Mouse (Mus musculus): ENCODE results near the gene Flrt3. TPM values are rescaled to one million over a fixed set of nuclear protein-coding genes. Genes with fewer than 3 reads are reported as not detected.
A peak's percentile ranks its signal among the peaks of the same experiment; 100 is the strongest.

The Flrt3 gene
- polyA plus RNA-seq, 1 experiment from 2014 or later = 18.2 TPM

DNA sequence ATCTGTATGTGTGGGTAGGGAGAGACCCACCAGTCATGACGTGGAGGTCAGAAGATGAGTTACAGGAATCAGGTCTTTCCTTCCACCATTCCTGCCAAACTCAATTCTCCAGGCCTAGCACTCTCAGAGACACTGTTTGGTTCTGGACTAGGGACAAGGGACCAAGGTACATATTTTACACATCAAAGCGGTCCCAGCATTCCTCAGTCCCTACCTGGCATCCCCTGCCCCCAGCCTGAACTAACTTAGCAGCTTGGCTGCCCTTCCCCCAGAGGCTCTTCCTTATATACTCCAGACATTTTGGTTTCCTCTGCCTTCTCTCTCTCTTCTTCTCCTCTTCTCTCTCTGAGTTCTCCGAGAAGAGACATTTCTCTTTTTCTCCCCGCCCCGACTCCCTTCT is 2.2 kb upstream of the Flrt3 start:
- Histone ChIP-seq H3K9ac (no peak overlapping the region), H3K27me3 (replicated peaks) (no peaks in the 10 kb centered on the region), H3K27ac (no peak overlapping the region), H3K36me3 (no peaks in the 10 kb centered on the region), H3K4me3 (replicated peaks) (no peak overlapping the region), H3K4me1 (no peaks in the 10 kb centered on the region), H3K9me3 (no peaks in the 10 kb centered on the region), H3K4me2 (no peak overlapping the region)
- ATAC-seq (ENCODE audit: insufficient read depth, low FRiP score, low read depth) = no peak
- whole genome bisulfite sequencing = 88% methylated on average over 5 of the region's 5 CpGs

DNA sequence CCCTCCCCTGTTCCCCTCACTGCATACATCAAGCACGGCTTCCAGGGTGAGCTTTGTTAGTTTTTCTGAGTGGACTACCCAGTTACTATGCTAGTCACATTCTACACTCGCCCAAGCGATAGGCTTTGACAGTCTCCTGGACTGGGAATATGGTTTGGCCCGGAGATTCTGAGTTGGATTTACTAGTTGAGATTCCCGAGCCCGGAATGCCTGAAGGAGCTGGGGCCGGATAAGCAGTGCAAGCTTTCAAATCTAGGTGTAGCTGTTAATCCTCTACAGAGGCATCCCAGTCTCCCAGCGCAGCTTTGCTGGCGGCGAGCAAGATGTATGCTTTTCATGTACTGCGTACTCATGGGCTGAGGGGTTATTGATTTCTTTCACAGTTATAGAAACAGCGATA is 812 bp downstream of the Flrt3 start:
- H3K9me3 ChIP-seq = no peaks in the 10 kb centered on the region
- WGBS = 2% methylated on average over 12 of the region's 12 CpGs
- peak overlapping the region; percentile 58 for H3K4me3 ChIP-seq (replicated peaks)
- no peaks in the 10 kb centered on the region for H3K4me1 ChIP-seq
- H3K27me3 ChIP-seq (replicated peaks) = no peaks in the 10 kb centered on the region
- H3K9ac ChIP-seq = peak overlapping the region; percentile 50
- peak overlapping the region; percentile 63 for H3K4me2 ChIP-seq
- no peaks in the 10 kb centered on the region for H3K36me3 ChIP-seq
- H3K27ac ChIP-seq = peak overlapping the region; percentile 80
- no peak for ATAC-seq (ENCODE audit: insufficient read depth, low FRiP score, low read depth)

DNA sequence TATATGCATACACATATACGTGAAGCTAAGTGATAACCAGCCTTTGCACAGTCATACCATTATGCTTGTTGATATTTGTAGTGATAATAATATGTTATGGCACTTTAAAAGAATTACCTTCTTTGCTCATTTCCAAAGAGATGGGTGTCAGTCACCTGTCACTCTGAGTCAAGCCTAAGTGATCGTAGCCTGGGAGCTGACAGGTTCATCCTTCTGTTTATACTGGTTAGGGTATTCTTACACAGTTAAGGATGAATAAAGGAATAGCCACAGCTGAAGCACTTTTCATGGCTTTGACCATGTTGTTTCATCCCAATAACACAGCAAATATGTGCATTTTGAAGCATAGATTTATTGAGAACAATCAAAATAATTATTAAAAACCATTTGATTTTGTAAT is 1.5 kb downstream of the Flrt3 start:
- Histone ChIP-seq H3K4me1 (no peaks in the 10 kb centered on the region), H3K4me3 (replicated peaks) (peak overlapping the region; percentile 23), H3K36me3 (no peaks in the 10 kb centered on the region), H3K27ac (no peak overlapping the region), H3K9me3 (no peaks in the 10 kb centered on the region), H3K27me3 (replicated peaks) (no peaks in the 10 kb centered on the region), H3K4me2 (peak overlapping the region; percentile 63), H3K9ac (no peak overlapping the region)
- no peak for ATAC-seq (ENCODE audit: insufficient read depth, low FRiP score, low read depth)
- WGBS = 59% methylated on average over 2 of the region's 2 CpGs

DNA sequence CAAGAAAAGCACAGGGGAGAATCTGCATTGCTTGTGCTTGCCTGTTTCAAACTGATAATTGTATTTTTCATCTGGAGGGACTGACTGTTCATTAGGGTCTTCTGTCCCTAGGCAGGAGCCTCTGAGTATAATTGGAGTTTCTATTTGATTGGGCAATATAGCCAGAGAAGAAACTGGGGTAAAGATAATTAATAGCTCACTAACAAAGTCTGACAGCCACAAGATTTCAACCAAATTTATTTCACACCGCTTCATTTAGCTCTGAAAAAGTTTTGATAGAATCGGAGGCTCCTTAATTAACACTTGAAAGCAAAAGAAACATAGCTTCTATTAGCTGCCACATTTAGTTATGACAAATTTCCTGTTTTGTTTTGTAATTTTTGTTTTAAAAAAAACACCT is 2.2 kb downstream of the Flrt3 start:
- H3K9ac ChIP-seq = no peak overlapping the region
- 43% methylated on average over 2 of the region's 2 CpGs for WGBS

DNA sequence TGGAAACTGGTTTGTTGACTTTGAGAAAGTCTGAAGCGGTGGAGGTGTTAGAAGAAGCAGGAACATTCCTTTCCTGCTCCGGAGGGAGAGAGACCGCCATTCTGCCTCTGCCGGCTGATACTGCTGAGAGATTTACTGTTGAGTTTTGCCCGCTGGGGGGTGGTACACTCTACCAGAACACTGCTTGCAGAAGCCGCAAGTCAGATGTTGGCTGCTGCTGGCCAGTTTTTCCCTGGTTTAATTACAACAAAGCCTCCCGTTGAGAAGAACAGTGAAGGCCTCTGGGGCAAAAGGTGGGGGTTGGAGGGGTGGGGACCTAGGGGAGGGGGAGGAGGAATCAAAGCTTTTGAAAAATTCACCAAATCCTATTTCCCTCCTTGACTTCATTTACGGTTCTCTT is 3.0 kb downstream of the Flrt3 start:
- Histone ChIP-seq H3K4me2 (peak overlapping the region; percentile 41), H3K36me3 (no peaks in the 10 kb centered on the region), H3K4me1 (no peaks in the 10 kb centered on the region), H3K9ac (no peak overlapping the region), H3K4me3 (replicated peaks) (peak overlapping the region; percentile 22; the same call in 1 of the 2 replicates), H3K27me3 (replicated peaks) (no peaks in the 10 kb centered on the region), H3K9me3 (no peaks in the 10 kb centered on the region), H3K27ac (no peak overlapping the region)
- WGBS = 8% methylated on average over 8 of the region's 8 CpGs
- ATAC-seq (ENCODE audit: insufficient read depth, low FRiP score, low read depth) = 0 out of 2 replicates have a peak, but pooled peaks have one; percentile 24

More for the DNA sequence above, 2.2 kb downstream of the Flrt3 start:
- Histone ChIP-seq H3K36me3 (no peaks in the 10 kb centered on the region), H3K4me2 (peak overlapping the region; percentile 41; the same call in 1 of the 2 replicates), H3K27ac (no peak overlapping the region), H3K4me3 (replicated peaks) (peak overlapping the region; percentile 22), H3K27me3 (replicated peaks) (no peaks in the 10 kb centered on the region), H3K9me3 (no peaks in the 10 kb centered on the region), H3K4me1 (no peaks in the 10 kb centered on the region)
- ATAC-seq (ENCODE audit: insufficient read depth, low FRiP score, low read depth) = no peak

DNA sequence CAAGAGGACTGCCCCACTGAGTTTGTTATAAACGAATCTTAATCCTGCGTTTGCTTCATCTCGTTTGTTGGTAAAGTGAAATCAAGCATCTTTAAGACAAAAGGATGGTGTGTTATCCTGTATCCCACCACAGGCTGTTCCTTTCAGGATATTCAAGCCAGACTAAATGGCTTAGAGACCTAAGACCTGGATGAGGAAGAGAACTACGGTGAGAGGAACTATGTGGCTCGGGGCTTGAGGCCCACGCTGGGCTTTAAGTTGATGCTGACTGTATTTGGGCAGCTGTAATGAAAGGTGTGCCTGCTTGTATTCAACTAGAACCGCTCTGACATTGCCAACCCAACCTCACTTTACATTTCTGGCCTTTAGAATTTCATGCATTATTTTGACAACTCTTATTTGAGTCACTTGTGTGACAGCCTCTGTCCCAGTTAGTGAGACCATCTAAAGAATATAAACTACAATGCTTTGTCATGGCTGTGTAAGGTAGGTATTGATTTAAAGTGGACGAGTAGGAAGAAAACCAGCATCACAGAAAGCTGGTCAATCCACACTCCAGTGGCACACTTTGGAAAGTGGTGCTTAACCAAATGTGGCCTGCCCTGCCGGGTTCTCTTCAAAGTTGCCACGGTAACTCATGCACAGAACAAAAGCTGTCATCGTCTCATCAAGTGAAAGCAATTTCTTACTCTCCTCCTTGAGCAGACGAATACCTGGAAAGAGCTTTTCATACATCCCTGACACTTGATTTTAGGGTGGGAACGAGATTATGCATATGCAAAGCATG is 3.8 kb downstream of the Flrt3 start:
- peak overlapping the region; percentile 9 for H3K4me2 ChIP-seq
- no peak for ATAC-seq (ENCODE audit: insufficient read depth, low FRiP score, low read depth)
- WGBS = 60% methylated on average over 13 of the region's 13 CpGs

DNA sequence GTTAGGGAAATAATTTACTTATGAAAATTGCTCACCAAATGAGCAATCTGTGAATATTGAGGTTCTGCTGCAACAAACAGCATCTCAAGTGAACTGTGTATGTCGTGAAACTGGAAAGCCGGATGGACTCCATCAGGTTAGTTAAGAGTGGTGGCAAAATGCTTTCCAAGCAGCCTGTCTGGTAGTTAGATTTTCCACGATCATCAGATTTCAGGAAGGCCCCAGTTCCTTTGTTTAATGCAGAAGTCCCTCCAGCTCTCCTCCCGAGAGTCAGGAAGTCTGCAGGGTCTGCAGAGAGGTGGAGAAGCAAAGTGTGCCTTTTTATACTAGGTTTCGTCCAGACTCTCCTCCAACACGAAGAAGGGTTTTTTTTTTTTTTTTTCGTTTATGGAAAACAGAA is 4.4 kb downstream of the Flrt3 start:
- H3K4me3 ChIP-seq (replicated peaks) = no peak overlapping the region
- 39% methylated on average over 7 of the region's 7 CpGs for WGBS
- H3K9ac ChIP-seq = no peak overlapping the region
- H3K27ac ChIP-seq = no peak overlapping the region
- no peaks in the 10 kb centered on the region for H3K9me3 ChIP-seq
- H3K4me2 ChIP-seq = peak overlapping the region; percentile 9
- H3K36me3 ChIP-seq = no peaks in the 10 kb centered on the region
- no peaks in the 10 kb centered on the region for H3K4me1 ChIP-seq
- no peaks in the 10 kb centered on the region for H3K27me3 ChIP-seq (replicated peaks)
- ATAC-seq (ENCODE audit: insufficient read depth, low FRiP score, low read depth) = no peak

More for the DNA sequence above, 3.8 kb downstream of the Flrt3 start:
- Histone ChIP-seq H3K27ac (no peak overlapping the region), H3K4me1 (no peaks in the 10 kb centered on the region), H3K9ac (no peak overlapping the region), H3K27me3 (replicated peaks) (no peaks in the 10 kb centered on the region), H3K36me3 (no peaks in the 10 kb centered on the region), H3K9me3 (no peaks in the 10 kb centered on the region), H3K4me3 (replicated peaks) (no peak overlapping the region)

DNA sequence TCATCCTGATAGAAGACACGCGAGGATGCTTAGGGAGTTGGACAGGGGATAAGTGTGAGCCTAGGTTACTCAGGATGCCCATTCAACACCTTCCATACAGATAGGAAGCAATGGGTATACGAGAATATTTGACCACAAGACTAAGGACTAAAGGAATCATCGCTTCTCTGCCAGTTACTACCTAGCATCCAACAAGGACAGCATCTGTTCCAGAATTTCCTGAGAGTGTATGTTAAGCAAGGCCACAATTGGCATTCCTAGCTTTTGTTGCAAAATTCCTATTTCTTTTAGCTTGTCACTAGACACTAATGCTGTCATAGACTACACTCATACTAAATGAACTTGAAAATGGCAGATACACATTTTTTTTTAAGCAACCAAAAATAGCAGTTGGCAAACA is 6.9 kb downstream of the Flrt3 start:
- H3K4me3 ChIP-seq (replicated peaks) = no peak overlapping the region
- no peaks in the 10 kb centered on the region for H3K27me3 ChIP-seq (replicated peaks)
- H3K9me3 ChIP-seq = no peaks in the 10 kb centered on the region
- 85% methylated on average over 4 of the region's 4 CpGs for WGBS
- no peaks in the 10 kb centered on the region for H3K4me1 ChIP-seq
- peaks cover 16% of the 10 kb centered on the region for H3K36me3 ChIP-seq
- H3K4me2 ChIP-seq = no peak overlapping the region
- no peak for ATAC-seq (ENCODE audit: insufficient read depth, low FRiP score, low read depth)
- H3K9ac ChIP-seq = no peak overlapping the region
- no peak overlapping the region for H3K27ac ChIP-seq

DNA sequence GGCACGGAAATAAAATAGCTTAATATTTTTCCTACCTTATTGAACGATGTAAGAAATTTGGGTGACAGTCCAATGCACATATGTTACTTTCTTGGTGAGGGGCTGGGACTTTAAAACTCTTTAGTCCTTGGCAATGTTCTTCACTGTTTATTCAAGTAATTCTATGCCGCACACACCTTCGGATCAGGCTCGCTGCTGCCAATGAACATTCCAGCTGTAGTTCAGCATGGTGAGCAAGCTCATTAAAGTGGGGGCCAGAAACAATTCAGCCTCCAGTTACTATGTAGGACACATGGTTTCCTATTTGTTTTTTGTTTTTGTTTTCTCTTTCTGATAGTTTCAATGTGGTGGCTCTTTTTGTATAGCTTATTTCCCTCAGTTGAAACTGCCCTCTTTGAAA is 8.6 kb downstream of the Flrt3 start:
- H3K36me3 ChIP-seq = peaks cover 16% of the 10 kb centered on the region
- no peak overlapping the region for H3K9ac ChIP-seq
- no peak for ATAC-seq (ENCODE audit: insufficient read depth, low FRiP score, low read depth)
- H3K4me3 ChIP-seq (replicated peaks) = no peak overlapping the region
- no peaks in the 10 kb centered on the region for H3K9me3 ChIP-seq
- no peak overlapping the region for H3K27ac ChIP-seq
- H3K4me1 ChIP-seq = no peaks in the 10 kb centered on the region
- no peaks in the 10 kb centered on the region for H3K27me3 ChIP-seq (replicated peaks)
- no peak overlapping the region for H3K4me2 ChIP-seq
- WGBS = 70% methylated on average over 5 of the region's 5 CpGs

DNA sequence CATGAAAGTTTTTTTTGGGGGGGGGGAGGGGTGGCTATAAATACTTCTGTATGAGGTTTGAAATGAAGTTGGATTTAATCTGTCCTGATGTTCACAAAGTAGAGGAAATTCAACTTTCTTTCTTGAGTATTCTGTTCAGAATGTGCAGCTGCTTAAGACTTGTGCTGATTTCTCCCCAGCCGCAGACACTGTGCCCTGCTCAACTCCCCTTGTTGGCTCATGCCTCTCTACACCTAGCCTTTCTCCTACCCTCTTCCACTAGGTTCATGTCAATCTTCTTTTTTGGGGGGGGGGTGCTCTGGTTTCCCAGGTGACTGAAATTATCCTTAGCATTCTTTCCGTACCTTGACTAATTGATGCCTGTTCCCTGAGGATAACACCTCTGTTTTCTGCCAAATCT is 17.3 kb downstream of the Flrt3 start:
- Histone ChIP-seq H3K27ac (no peak overlapping the region), H3K4me2 (no peak overlapping the region), H3K9ac (no peak overlapping the region), H3K36me3 (no peaks in the 10 kb centered on the region), H3K4me3 (replicated peaks) (no peak overlapping the region), H3K4me1 (no peaks in the 10 kb centered on the region), H3K27me3 (replicated peaks) (no peaks in the 10 kb centered on the region), H3K9me3 (no peaks in the 10 kb centered on the region)
- 80% methylated on average over 2 of the region's 2 CpGs for WGBS
- ATAC-seq (ENCODE audit: insufficient read depth, low FRiP score, low read depth) = no peak

DNA sequence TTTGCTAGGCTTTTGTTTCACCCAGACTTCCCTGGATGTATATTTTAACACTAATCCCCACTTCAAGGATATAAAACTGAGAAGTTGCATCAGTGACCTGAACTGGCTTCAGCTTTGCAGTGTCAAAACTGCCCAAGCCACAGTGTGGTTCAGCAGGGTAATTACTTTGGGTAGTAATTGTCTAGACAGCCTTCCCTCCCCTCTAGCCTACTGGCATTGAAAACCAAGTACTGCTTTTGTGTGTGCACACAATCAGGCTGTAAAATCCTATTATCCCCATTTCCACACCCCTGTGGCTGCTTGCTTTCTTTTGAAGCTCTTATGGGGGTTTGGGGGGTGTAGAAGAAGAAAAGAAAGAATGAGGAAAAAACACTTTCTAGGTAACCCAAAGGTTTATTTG is 17.8 kb downstream of the Flrt3 start:
- H3K4me1 ChIP-seq = no peaks in the 10 kb centered on the region
- H3K9me3 ChIP-seq = no peaks in the 10 kb centered on the region
- no peak overlapping the region for H3K27ac ChIP-seq
- no peak for ATAC-seq (ENCODE audit: insufficient read depth, low FRiP score, low read depth)
- H3K9ac ChIP-seq = no peak overlapping the region
- no peak overlapping the region for H3K4me2 ChIP-seq
- no peaks in the 10 kb centered on the region for H3K27me3 ChIP-seq (replicated peaks)
- no peaks in the 10 kb centered on the region for H3K36me3 ChIP-seq
- H3K4me3 ChIP-seq (replicated peaks) = no peak overlapping the region

DNA sequence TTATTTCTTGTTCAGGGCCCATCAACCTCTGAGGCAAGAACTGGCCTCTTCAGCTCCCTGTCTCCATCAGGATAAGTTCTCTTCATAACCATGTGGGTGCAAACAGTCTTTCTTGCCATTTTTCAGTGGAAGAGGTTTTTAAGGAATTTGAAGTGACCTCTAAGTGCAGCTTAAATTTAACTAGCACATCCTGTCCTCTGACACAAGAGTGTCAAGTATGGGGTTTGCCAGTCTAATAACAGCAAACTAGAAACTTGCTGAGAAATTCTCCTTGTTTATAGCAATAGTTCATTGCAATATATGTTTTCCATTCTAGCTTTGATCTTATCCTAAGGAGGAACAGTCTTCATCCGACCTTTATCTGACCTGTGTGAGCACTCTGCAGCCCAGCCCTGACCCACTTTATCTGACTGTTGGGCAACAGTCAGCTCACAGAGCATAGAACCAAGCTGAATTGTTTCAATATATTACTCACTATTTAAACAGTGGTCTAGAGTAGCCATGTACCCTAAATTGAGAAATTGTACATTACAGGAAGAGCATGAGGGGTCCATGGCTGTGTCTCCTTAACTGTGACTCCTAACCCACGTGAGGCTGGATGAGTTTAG is 49.4 kb downstream of the Flrt3 start:
- WGBS = 56% methylated on average over 2 of the region's 2 CpGs
- Histone ChIP-seq H3K27ac (no peak overlapping the region), H3K36me3 (no peaks in the 10 kb centered on the region), H3K27me3 (replicated peaks) (no peaks in the 10 kb centered on the region), H3K9me3 (no peaks in the 10 kb centered on the region), H3K4me1 (no peaks in the 10 kb centered on the region), H3K4me3 (replicated peaks) (no peak overlapping the region), H3K9ac (no peak overlapping the region), H3K4me2 (no peak overlapping the region)
- no peak for ATAC-seq (ENCODE audit: insufficient read depth, low FRiP score, low read depth)

All from stomach, embryonic 15.5 days (tissue).